Mouse (Mus musculus): Measurements from ENCODE around the gene Rfxank. TPM values are rescaled to one million over a fixed set of nuclear protein-coding genes. Genes with fewer than 3 reads are reported as not detected.

The Rfxank gene
- polyA plus RNA-seq, 1 experiment = not detected

- Histone ChIP-seq H3K27ac (ENCODE audit: insufficient read depth, low read depth, low read length) (no peak within 1 kb of the TSS), H3K4me3 (ENCODE audit: insufficient read depth, low read depth, low read length) (peak within 1 kb of the TSS; percentile 76), H3K4me1 (ENCODE audit: control insufficient read depth, insufficient read depth, low read length) (peaks cover 19% of the 10 kb centered on the region)
- WGBS = under 1% methylated on average over 27 of the region's 27 CpGs
- TF ChIP-seq CTCF (IDR thresholded peaks at IDR 0.05; ENCODE audit: insufficient read depth, low read depth, low read length) (no peak), POLR2A (IDR thresholded peaks at IDR 0.05; ENCODE audit: insufficient read depth, low read depth, low read length) (peak; percentile 79)
Observed at GRCm38 (mm10) chr8:70172043-70172681, 33.2 kb upstream of the Rfxank start, which contains the start of gene Tmem161a. TSS of gene Tmem161a (plus strand) at chr8:70172356.

GRCm38 (mm10) chr8:70171240-70171639 lies 32.3 kb upstream of the Rfxank start:
- 93% methylated on average over 7 of the region's 7 CpGs for whole genome bisulfite sequencing
- H3K27ac ChIP-seq (ENCODE audit: insufficient read depth, low read depth, low read length) = no peak overlapping the region
- H3K4me1 ChIP-seq (ENCODE audit: control insufficient read depth, insufficient read depth, low read length) = peaks cover 22% of the 10 kb centered on the region
- H3K4me3 ChIP-seq (ENCODE audit: insufficient read depth, low read depth, low read length) = no peak overlapping the region
- TF ChIP-seq CTCF (IDR thresholded peaks at IDR 0.05; ENCODE audit: insufficient read depth, low read depth, low read length) (no peak), POLR2A (IDR thresholded peaks at IDR 0.05; ENCODE audit: insufficient read depth, low read depth, low read length) (no peak)

- H3K4me1 ChIP-seq (ENCODE audit: control insufficient read depth, insufficient read depth, low read length) = peaks cover 22% of the 10 kb centered on the region
- whole genome bisulfite sequencing = 81% methylated on average over 3 of the region's 3 CpGs
- no peak overlapping the region for H3K27ac ChIP-seq (ENCODE audit: insufficient read depth, low read depth, low read length)
- no peak overlapping the region for H3K4me3 ChIP-seq (ENCODE audit: insufficient read depth, low read depth, low read length)
- no peak for TF ChIP-seq CTCF (IDR thresholded peaks at IDR 0.05; ENCODE audit: insufficient read depth, low read depth, low read length)
- TF ChIP-seq POLR2A (IDR thresholded peaks at IDR 0.05; ENCODE audit: insufficient read depth, low read depth, low read length) = no peak
Observed at GRCm38 (mm10) chr8:70170748-70171147, 31.8 kb upstream of the Rfxank start.

GRCm38 (mm10) chr8:70170116-70170515 lies 31.2 kb upstream of the Rfxank start:
- Histone ChIP-seq H3K4me3 (ENCODE audit: insufficient read depth, low read depth, low read length) (no peak overlapping the region), H3K4me1 (ENCODE audit: control insufficient read depth, insufficient read depth, low read length) (peaks cover 22% of the 10 kb centered on the region), H3K27ac (ENCODE audit: insufficient read depth, low read depth, low read length) (no peak overlapping the region)
- TF ChIP-seq POLR2A (IDR thresholded peaks at IDR 0.05; ENCODE audit: insufficient read depth, low read depth, low read length) (no peak), CTCF (IDR thresholded peaks at IDR 0.05; ENCODE audit: insufficient read depth, low read depth, low read length) (no peak)
- 92% methylated on average over 3 of the region's 3 CpGs for WGBS

- Histone ChIP-seq H3K27ac (ENCODE audit: insufficient read depth, low read depth, low read length) (no peak overlapping the region), H3K4me3 (ENCODE audit: insufficient read depth, low read depth, low read length) (peak overlapping the region; percentile 15), H3K4me1 (ENCODE audit: control insufficient read depth, insufficient read depth, low read length) (peaks cover 9% of the 10 kb centered on the region)
- 4% methylated on average over 21 of the region's 21 CpGs for WGBS
- TF ChIP-seq POLR2A (IDR thresholded peaks at IDR 0.05; ENCODE audit: insufficient read depth, low read depth, low read length) = no peak
- TF ChIP-seq CTCF (IDR thresholded peaks at IDR 0.05; ENCODE audit: insufficient read depth, low read depth, low read length) = peak; percentile 87
Observed at GRCm38 (mm10) chr8:70166504-70167110, 27.7 kb upstream of the Rfxank start.

GRCm38 (mm10) chr8:70163316-70163715 lies 24.4 kb upstream of the Rfxank start:
- Histone ChIP-seq H3K4me1 (ENCODE audit: control insufficient read depth, insufficient read depth, low read length) (peaks cover 13% of the 10 kb centered on the region), H3K27ac (ENCODE audit: insufficient read depth, low read depth, low read length) (no peak overlapping the region), H3K4me3 (ENCODE audit: insufficient read depth, low read depth, low read length) (no peak overlapping the region)
- TF ChIP-seq POLR2A (IDR thresholded peaks at IDR 0.05; ENCODE audit: insufficient read depth, low read depth, low read length) (no peak), CTCF (IDR thresholded peaks at IDR 0.05; ENCODE audit: insufficient read depth, low read depth, low read length) (no peak)
- WGBS = 88% methylated on average over 3 of the region's 3 CpGs

GRCm38 (mm10) chr8:70160015-70160414 lies 21.1 kb upstream of the Rfxank start:
- H3K4me1 ChIP-seq (ENCODE audit: control insufficient read depth, insufficient read depth, low read length) = peaks cover 7% of the 10 kb centered on the region
- TF ChIP-seq CTCF (IDR thresholded peaks at IDR 0.05; ENCODE audit: insufficient read depth, low read depth, low read length) (no peak), POLR2A (IDR thresholded peaks at IDR 0.05; ENCODE audit: insufficient read depth, low read depth, low read length) (no peak)
- no peak overlapping the region for H3K27ac ChIP-seq (ENCODE audit: insufficient read depth, low read depth, low read length)
- H3K4me3 ChIP-seq (ENCODE audit: insufficient read depth, low read depth, low read length) = no peak overlapping the region
- 72% methylated on average over 13 of the region's 13 CpGs for WGBS

GRCm38 (mm10) chr8:70159211-70159610 lies 20.3 kb upstream of the Rfxank start:
- WGBS = 86% methylated on average over 4 of the region's 4 CpGs

GRCm38 (mm10) chr8:70158069-70158853 lies 19.3 kb upstream of the Rfxank start:
- 8% methylated on average over 40 of the region's 40 CpGs for WGBS
- Histone ChIP-seq H3K4me1 (ENCODE audit: control insufficient read depth, insufficient read depth, low read length) (peaks cover 7% of the 10 kb centered on the region), H3K27ac (ENCODE audit: insufficient read depth, low read depth, low read length) (no peak overlapping the region)

More at GRCm38 (mm10) chr8:70159211-70159610, 20.3 kb upstream of the Rfxank start:
- Histone ChIP-seq H3K27ac (ENCODE audit: insufficient read depth, low read depth, low read length) (no peak overlapping the region), H3K4me3 (ENCODE audit: insufficient read depth, low read depth, low read length) (no peak overlapping the region), H3K4me1 (ENCODE audit: control insufficient read depth, insufficient read depth, low read length) (peaks cover 7% of the 10 kb centered on the region)
- TF ChIP-seq CTCF (IDR thresholded peaks at IDR 0.05; ENCODE audit: insufficient read depth, low read depth, low read length) (no peak), POLR2A (IDR thresholded peaks at IDR 0.05; ENCODE audit: insufficient read depth, low read depth, low read length) (no peak)

More at GRCm38 (mm10) chr8:70158069-70158853, 19.3 kb upstream of the Rfxank start:
- TF ChIP-seq POLR2A (IDR thresholded peaks at IDR 0.05; ENCODE audit: insufficient read depth, low read depth, low read length) (no peak), CTCF (IDR thresholded peaks at IDR 0.05; ENCODE audit: insufficient read depth, low read depth, low read length) (no peak)
- peak overlapping the region; percentile 46 for H3K4me3 ChIP-seq (ENCODE audit: insufficient read depth, low read depth, low read length)

All from olfactory bulb, adult 2 months (tissue).